Mouse (Mus musculus) gastrocnemius, postnatal 14 days (tissue): ENCODE results near the gene Foxred2. TPM values are rescaled to one million over a fixed set of nuclear protein-coding genes. Genes with fewer than 3 reads are reported as not detected.

Source experiments
- DNase-seq: peaks from one replicate; pipeline ENCODE4 v3.0.0; 2021; ENCODE audit warnings: mixed read lengths
- intact Hi-C: fragments of 180-260 bp; cut with DNase I; formaldehyde crosslinking; loops from one replicate; pipeline ENCODE4 v1.15.1; 2025; ENCODE audit warnings: low total_unique reads
- total RNA-seq, 2 experiments: library from RNA; stranded (reverse); gene quantifications; 2 replicates each; pipeline ENCODE4 v1.2.3; 2021

Foxred2 gene
- total RNA-seq, 2 experiments from 2014 or later, result 1.2 to 1.6 TPM

DNA sequence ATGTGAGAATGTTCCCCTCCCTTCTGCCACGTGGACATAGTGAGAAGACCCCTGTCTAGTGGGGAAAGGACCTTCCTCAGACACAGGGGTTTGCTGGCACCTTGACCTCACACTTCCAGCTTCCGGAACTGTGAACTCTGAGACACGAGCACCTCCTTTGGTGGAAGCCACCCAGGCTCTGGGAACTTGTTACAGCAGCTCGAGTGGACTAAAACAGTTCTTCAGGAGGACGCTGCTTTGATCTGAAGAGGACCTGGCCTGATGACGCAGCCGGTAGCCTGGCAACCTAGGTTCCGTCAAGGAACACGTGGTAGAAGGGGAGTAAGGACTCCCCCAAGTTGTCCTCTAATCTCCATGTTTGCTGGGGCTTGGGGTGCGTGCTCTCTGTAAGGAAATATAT is 64.1 kb downstream of the Foxred2 start:
- peak; percentile 2 for DNase-seq
- intact Hi-C loops, result no loop called here

DNA sequence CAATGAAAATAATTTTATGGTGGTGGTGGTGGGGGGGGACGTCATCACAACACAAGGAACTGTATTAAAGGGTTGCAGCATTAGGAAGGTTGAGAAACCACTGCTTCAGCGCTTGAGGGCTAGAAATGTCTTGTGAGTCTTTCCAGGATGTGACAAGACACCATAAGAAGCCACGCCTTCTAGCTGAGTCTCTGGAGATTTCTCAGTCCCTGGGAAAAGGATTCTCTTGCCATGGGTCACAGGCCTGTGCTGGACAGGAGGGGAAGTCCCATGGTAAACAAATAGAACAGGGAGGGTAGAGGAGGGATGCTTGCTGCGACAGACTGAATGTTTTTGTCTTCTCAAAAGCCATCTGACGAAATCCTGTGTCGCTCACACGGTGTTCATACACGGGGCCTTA is 64.8 kb downstream of the Foxred2 start:
- DNase-seq, result peak; percentile 10
- intact Hi-C loops, result no loop called here

Other genes with a start within 250 kb of the Foxred2 start
- gene Apol9b, start 227.7 kb downstream of the Foxred2 start, total RNA-seq, result not detected
- gene Apol8, start 199.7 kb downstream of the Foxred2 start, total RNA-seq, result not detected
- 100 to 1,000 TPM in 1 of 2 experiments, 10 to 100 TPM in 1; 96.9 to 111 TPM for gene Myh9, start 114.5 kb downstream of the Foxred2 start, total RNA-seq
- gene Txn2, start 27.7 kb downstream of the Foxred2 start, total RNA-seq, result 100 to 1,000 TPM; 221 to 245 TPM
- gene Eif3d, start 14.1 kb upstream of the Foxred2 start, total RNA-seq, result 10 to 100 TPM; 67.7 to 73.6 TPM
- not detected for gene Cacng2, start 163.3 kb upstream of the Foxred2 start, total RNA-seq
- 10 to 100 TPM; 53.4 to 55.0 TPM for gene Ift27, start 217.4 kb upstream of the Foxred2 start, total RNA-seq
- over 10,000 TPM; 19,167 to 21,154 TPM for gene Pvalb, start 249.7 kb upstream of the Foxred2 start, total RNA-seq